Mouse (Mus musculus) lung, embryonic 16.5 days (tissue): Measurements from ENCODE around the gene Hnrnpl. TPM values are rescaled to one million over a fixed set of nuclear protein-coding genes. Genes with fewer than 3 reads are reported as not detected.

Source experiments
- ATAC-seq: fragments of 200-750 bp; cut with Nextera tagmentation; 2 replicates; pipeline ENCODE4 v1.8.0; 2017; ENCODE audit warnings: low read depth, mild to moderate bottlenecking, moderate library complexity
- H3K27ac ChIP-seq: fragments of 300-500 bp; sonication (generic); 2 replicates; pipeline ENCODE4 v1.5.1; 2014; ENCODE audit warnings: mild to moderate bottlenecking, control low read depth, low read length
- H3K27me3 ChIP-seq: fragments of 300-500 bp; sonication (generic); 2 replicates; pipeline ENCODE4 v1.6.1; 2014; ENCODE audit warnings: low read depth, low read length, mixed read lengths; ENCODE audit not compliant: control insufficient read depth, insufficient read depth
- H3K36me3 ChIP-seq: fragments of 300-500 bp; sonication (generic); 2 replicates; pipeline ENCODE4 v1.6.1; 2014; ENCODE audit warnings: low read length; ENCODE audit not compliant: control insufficient read depth, insufficient read depth
- H3K4me1 ChIP-seq: fragments of 300-500 bp; sonication (generic); replicated peaks from 2 replicates; pipeline ENCODE4 v1.6.1; 2014; ENCODE audit warnings: low read length, mixed read lengths; ENCODE audit not compliant: control insufficient read depth, insufficient read depth
- H3K4me2 ChIP-seq: fragments of 300-500 bp; sonication (generic); 2 replicates; pipeline ENCODE4 v1.6.1; 2014; ENCODE audit warnings: low read depth, low read length, control low read depth
- H3K4me3 ChIP-seq: fragments of 300-500 bp; sonication (generic); 2 replicates; pipeline ENCODE4 v1.5.1; 2014; ENCODE audit warnings: mild to moderate bottlenecking, low read length, control low read depth
- H3K9ac ChIP-seq: fragments of 300-500 bp; sonication (generic); 2 replicates; pipeline ENCODE4 v1.6.1; 2014; ENCODE audit warnings: low read length, control low read depth
- H3K9me3 ChIP-seq: fragments of 300-500 bp; sonication (generic); 2 replicates; pipeline ENCODE4 v1.6.1; 2016; ENCODE audit warnings: low read length; ENCODE audit not compliant: control insufficient read depth
- whole genome bisulfite sequencing: fragments of 180-500 bp; shearing (Covaris S2); extraction: QIAGEN DNeasy Blood & Tissue Kit; methylation state at CpG from one replicate; pipeline ENCODE4 v1.1.7; 2014; 5-methylcytosine and 5-hydroxymethylcytosine counted together
- polyA plus RNA-seq: library from polyadenylated mRNA; unstranded; fragments of >200 nt; fragmentation: Nextera tagmentation; extraction: Ambion mirVana; gene quantifications from 2 replicates; pipeline ENCODE4 v1.2.1, GENCODE M21; 2015

The Hnrnpl gene
- polyA plus RNA-seq, 1 experiment from 2014 or later: 226 TPM

DNA sequence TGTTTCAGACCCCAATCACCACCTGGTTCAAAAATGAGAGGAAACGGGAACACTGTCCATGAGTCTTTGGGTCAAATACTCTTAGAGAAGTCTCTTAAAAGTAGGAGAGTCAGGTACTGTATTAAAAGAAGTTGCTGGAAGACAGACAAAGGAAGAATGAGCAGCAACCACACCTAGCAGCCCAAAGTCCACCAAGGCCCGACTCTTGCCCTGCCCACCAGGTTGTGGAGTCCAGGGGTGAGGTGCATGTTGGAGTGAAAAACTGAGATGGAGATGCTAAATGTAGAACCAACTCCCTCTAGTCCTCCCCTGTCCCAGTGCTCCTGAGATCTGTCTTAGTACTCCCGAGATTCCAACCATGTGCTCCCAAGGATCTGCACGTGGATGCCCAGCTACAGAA, 42.3 kb downstream of the Hnrnpl start:
- Histone ChIP-seq H3K4me3 (no peak overlapping the region), H3K27me3 (no peaks in the 10 kb centered on the region), H3K9ac (no peak overlapping the region), H3K4me1 (no peaks in the 10 kb centered on the region), H3K4me2 (no peak overlapping the region), H3K27ac (no peak overlapping the region), H3K9me3 (no peaks in the 10 kb centered on the region; the same call in 1 of the 2 replicates), H3K36me3 (no peaks in the 10 kb centered on the region)
- ATAC-seq: no peak
- WGBS: 71% methylated on average over 4 of the region's 4 CpGs

DNA sequence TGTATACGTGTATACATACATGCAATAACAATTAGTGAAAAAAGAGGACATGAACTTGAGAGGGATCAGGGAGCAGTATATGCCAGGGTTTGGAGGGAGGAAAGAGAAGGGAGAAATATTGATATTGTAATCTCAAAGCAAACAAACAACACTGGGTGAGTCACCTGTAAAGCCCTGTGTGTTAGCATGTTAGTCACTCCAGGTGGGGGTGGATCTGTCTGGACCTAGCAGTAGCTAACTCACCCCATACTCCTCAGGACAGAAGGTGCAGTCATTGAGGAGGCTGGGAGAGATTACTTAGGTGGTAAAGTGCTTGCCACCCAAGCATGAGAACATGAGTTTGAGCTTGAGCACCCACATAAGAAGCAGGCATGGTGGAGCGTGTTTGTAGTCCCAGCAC, 51.6 kb downstream of the Hnrnpl start:
- Histone ChIP-seq H3K9me3 (no peaks in the 10 kb centered on the region), H3K9ac (no peak overlapping the region), H3K36me3 (no peaks in the 10 kb centered on the region), H3K4me1 (0 out of 2 replicates have a peak, but pooled peaks cover 3% of the 10 kb centered on the region), H3K4me2 (no peak overlapping the region), H3K4me3 (no peak overlapping the region), H3K27me3 (no peaks in the 10 kb centered on the region), H3K27ac (no peak overlapping the region)
- WGBS: 90% methylated on average over 2 of the region's 2 CpGs
- ATAC-seq: no peak

DNA sequence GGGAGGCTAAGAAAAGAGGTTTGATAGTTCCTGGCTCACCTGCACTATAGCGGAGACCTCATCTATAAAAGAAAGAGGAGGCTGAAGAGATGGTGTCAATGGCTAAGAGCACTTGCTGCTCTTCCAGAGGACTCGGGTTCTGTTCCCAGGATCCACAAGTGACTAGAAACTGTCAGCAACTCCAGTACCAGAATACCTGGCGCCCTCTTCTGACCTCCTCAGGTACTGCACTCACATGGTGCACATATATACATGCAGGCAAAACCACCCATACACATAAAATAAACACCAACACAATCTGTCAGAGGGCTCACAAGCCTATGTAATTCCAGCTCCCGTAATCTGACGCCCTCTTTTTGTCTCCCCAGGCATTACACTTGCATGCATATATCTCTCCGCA, 52.6 kb downstream of the Hnrnpl start:
- no peak overlapping the region for H3K9ac ChIP-seq
- 89% methylated on average over 6 of the region's 6 CpGs for WGBS
- peaks cover 6% of the 10 kb centered on the region for H3K4me1 ChIP-seq
- H3K9me3 ChIP-seq: no peaks in the 10 kb centered on the region
- no peak overlapping the region for H3K4me3 ChIP-seq
- no peak overlapping the region for H3K27ac ChIP-seq
- no peak for ATAC-seq
- no peak overlapping the region for H3K4me2 ChIP-seq
- H3K27me3 ChIP-seq: no peaks in the 10 kb centered on the region
- H3K36me3 ChIP-seq: no peaks in the 10 kb centered on the region

DNA sequence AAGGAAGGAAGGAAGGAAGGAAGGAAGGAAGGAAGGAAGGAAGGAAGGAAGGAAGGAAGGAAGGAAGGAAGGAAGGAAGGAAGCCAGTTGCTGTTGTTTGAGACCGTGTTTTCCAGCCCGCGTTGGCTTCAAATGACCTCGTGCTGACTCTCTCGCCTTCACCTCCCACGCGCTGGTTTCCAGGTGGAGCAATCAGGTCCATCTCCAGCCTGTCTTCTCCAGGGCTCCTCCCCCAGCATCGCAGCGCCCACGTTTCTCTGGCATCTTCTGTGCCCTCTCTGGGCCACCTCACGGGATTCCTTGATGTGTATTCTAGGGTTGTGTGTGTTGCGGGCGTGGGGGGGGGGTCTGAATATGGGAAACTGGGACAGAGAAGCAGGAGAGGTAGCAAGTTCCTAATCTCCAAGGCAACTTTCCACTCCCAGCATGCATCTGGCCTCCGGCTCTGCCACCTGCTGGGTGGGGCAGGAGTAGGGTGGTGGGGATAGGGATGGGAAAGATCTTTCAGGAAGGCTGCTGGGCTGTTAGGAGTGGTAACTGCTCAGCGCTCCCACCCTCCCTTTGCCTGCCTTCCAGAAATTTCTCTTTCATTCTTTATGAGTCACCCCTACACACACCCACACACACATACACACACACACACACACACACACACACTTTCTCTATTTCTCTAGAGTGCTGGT, 54.6 kb downstream of the Hnrnpl start:
- H3K9me3 ChIP-seq: no peaks in the 10 kb centered on the region
- no peaks in the 10 kb centered on the region for H3K36me3 ChIP-seq
- H3K4me2 ChIP-seq: no peak overlapping the region
- no peak for ATAC-seq
- no peak overlapping the region for H3K9ac ChIP-seq
- peaks cover 13% of the 10 kb centered on the region for H3K4me1 ChIP-seq
- H3K27me3 ChIP-seq: no peaks in the 10 kb centered on the region
- H3K27ac ChIP-seq: no peak overlapping the region
- H3K4me3 ChIP-seq: no peak overlapping the region
- WGBS: 72% methylated on average over 15 of the region's 15 CpGs

DNA sequence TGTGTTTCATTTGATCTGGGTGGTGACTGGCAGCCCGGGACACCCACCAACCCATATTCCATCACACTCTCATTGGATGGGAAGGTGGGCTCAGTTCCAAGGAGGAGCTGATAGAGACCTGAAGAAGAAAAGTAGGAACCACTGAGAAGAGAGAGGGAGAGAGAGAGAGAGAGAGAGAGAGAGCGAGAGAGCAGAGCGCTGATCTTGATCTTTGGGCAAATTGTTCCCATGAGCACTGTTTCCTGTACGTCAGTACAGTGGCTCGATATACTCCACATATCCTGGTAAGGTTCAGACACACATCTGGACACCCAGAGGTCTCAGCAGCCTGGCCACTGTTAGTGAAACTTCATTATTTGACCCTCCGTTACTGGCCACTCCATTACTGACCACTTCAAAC, 55.2 kb downstream of the Hnrnpl start, which contains the start of gene Lgals7:
Lgals7 (plus strand) TSS at position 314 of the 400 bp plus-strand sequence.
- 72% methylated on average over 6 of the region's 6 CpGs for WGBS
- Histone ChIP-seq H3K36me3 (no peaks in the 10 kb centered on the region), H3K27ac (no peak within 1 kb of the TSS), H3K9ac (no peak within 1 kb of the TSS), H3K27me3 (no peaks in the 10 kb centered on the region), H3K4me3 (no peak within 1 kb of the TSS), H3K4me2 (no peak within 1 kb of the TSS), H3K9me3 (no peaks in the 10 kb centered on the region), H3K4me1 (peaks cover 13% of the 10 kb centered on the region)
- ATAC-seq: no peak

DNA sequence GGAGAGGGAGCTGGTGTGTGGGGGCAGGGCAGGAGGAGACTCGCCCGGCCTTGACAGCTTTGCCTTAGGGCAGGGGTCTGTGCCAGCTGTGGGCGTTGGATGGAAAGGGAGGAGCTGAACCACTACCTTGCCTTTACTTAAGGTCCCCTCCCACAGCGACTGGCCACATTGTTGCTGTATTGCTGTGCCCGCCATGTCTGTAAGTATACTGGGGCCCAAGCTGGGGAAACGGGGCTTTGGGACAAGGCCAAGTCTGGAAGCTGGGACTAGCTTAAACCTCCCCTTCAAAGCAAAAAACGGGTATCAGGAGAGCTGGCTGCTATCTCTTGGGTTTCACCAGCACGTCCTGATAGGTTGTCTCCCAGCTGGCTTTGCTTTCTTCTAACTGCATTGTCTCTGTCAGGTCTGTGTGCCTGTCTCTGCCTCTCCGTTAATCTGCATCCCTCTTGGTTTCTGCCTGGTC, 56.0 kb downstream of the Hnrnpl start:
- no peak overlapping the region for H3K4me3 ChIP-seq
- ATAC-seq: no peak
- H3K4me2 ChIP-seq: no peak overlapping the region
- no peaks in the 10 kb centered on the region for H3K36me3 ChIP-seq
- WGBS: 33% methylated on average over 9 of the region's 9 CpGs
- H3K9me3 ChIP-seq: no peaks in the 10 kb centered on the region
- no peak overlapping the region for H3K27ac ChIP-seq
- H3K9ac ChIP-seq: no peak overlapping the region
- peaks cover 13% of the 10 kb centered on the region for H3K4me1 ChIP-seq
- no peaks in the 10 kb centered on the region for H3K27me3 ChIP-seq

DNA sequence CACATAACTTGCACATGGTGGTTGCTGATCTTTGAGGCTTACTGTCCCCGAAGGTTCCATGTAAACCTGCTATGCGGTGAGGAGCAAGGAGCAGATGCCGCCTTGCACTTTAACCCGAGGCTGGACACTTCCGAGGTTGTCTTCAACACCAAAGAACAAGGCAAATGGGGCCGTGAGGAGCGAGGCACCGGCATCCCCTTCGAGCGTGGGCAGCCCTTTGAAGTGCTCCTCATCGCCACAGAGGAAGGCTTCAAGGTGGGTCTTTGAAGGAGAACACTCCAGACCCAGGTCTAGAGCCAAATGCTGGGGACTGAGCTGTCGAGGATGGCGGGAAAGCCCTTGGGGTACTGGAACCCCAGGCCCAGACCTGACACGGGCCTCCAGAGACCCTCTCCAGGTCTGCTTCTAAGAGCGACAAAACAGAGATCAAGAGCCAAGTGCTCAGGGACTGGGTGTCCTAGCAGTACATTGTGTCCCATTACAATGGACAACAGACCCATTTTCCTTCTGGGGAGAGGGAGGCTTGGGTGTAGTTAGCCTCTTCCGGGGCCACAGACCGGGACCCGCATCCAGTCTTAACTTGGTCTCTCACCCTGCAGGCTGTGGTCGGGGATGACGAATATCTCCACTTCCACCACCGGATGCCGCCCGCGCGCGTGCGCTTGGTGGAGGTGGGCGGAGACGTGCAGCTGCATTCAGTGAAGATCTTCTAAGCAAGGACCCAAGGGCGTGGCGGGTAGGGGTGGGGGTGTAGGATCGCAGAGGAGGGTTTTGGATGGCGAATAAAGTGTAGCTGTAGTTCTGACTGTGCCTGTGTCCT, 57.4 kb downstream of the Hnrnpl start:
- Histone ChIP-seq H3K27ac (peak overlapping the region; percentile 43; the same call in 1 of the 2 replicates), H3K4me2 (peak overlapping the region; percentile 56)
- WGBS: 35% methylated on average over 33 of the region's 33 CpGs

DNA sequence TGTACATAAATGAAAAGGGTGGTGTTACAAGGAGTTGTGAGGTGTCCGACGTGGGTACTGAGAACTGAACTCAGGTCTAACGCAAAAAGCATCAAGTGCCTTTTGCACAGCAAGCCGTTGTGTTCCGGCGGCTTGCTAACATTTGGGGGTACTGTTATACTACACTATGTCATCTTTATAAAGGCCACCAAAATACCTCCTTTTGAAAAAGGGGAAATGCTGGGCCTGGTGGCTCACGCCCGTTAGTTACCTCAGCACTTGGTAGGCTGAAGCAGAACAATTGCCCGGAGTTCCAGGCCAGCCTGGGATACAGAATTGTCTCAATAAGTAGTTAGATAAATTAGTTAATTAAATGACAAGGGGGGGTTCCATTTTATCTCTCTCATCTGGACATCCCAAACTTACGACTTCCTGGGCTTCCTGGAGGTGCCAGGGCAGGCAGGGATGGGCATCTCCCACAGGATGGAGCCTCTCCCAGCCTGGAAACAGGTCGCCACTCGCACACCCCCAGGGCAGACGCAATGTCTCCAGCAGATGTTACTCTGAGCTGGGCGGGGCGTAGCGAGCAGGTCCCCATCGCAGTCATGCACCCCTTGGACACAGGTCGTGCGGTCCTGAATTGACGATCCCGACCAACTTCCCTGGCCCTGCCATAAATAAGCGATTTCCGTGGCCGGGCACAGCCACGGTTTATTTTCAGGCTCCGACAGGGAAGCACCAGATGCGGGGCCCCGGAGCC, 58.6 kb downstream of the Hnrnpl start:
- Histone ChIP-seq H3K4me1 (peaks cover 13% of the 10 kb centered on the region), H3K4me2 (no peak overlapping the region), H3K9me3 (no peaks in the 10 kb centered on the region), H3K4me3 (no peak overlapping the region), H3K36me3 (no peaks in the 10 kb centered on the region), H3K9ac (no peak overlapping the region), H3K27ac (no peak overlapping the region), H3K27me3 (no peaks in the 10 kb centered on the region)
- 89% methylated on average over 28 of the region's 28 CpGs for WGBS
- ATAC-seq: no peak

More for the DNA sequence above, 57.4 kb downstream of the Hnrnpl start:
- Histone ChIP-seq H3K9ac (peak overlapping the region; percentile 57), H3K4me1 (peaks cover 13% of the 10 kb centered on the region), H3K9me3 (no peaks in the 10 kb centered on the region), H3K27me3 (no peaks in the 10 kb centered on the region), H3K4me3 (peak overlapping the region; percentile 36), H3K36me3 (no peaks in the 10 kb centered on the region)
- peak; percentile 81 for ATAC-seq
